Mouse (Mus musculus): Measurements from ENCODE around the gene Asgr1.

Gene Asgr1

GRCm38 (mm10) chr11:70026689-70027088, 27.2 kb upstream of the Asgr1 start:
- no peak for DNase-seq

GRCm38 (mm10) chr11:70027397-70027796, 26.5 kb upstream of the Asgr1 start:
- peak; percentile 57 for DNase-seq

GRCm38 (mm10) chr11:70028401-70029129, 25.3 kb upstream of the Asgr1 start:
- DNase-seq = no peak

GRCm38 (mm10) chr11:70029130-70029801, 24.6 kb upstream of the Asgr1 start:
- DNase-seq = peak; percentile 79

GRCm38 (mm10) chr11:70029829-70030550, 23.9 kb upstream of the Asgr1 start:
- DNase-seq = no peak

- DNase-seq = no peak
Observed at GRCm38 (mm10) chr11:70030651-70031320, 23.1 kb upstream of the Asgr1 start.

GRCm38 (mm10) chr11:70031321-70031670, 22.6 kb upstream of the Asgr1 start:
- DNase-seq = no peak

GRCm38 (mm10) chr11:70038174-70038573, 15.7 kb upstream of the Asgr1 start:
- DNase-seq = no peak

GRCm38 (mm10) chr11:70039631-70040030, 14.3 kb upstream of the Asgr1 start:
- no peak for DNase-seq

GRCm38 (mm10) chr11:70040184-70040583, 13.7 kb upstream of the Asgr1 start:
- no peak for DNase-seq

- DNase-seq = no peak
Observed at GRCm38 (mm10) chr11:70042309-70043085, 11.4 kb upstream of the Asgr1 start.

GRCm38 (mm10) chr11:70043665-70044064, 10.2 kb upstream of the Asgr1 start:
- DNase-seq = no peak

GRCm38 (mm10) chr11:70045435-70045834, 8.4 kb upstream of the Asgr1 start:
- no peak for DNase-seq

GRCm38 (mm10) chr11:70049366-70049765, 4.5 kb upstream of the Asgr1 start:
- DNase-seq = no peak

- peak; percentile 41 for DNase-seq
Observed at GRCm38 (mm10) chr11:70049816-70050215, 4.1 kb upstream of the Asgr1 start.

- DNase-seq = no peak
Observed at GRCm38 (mm10) chr11:70053156-70053555, 729 bp upstream of the Asgr1 start.

GRCm38 (mm10) chr11:70055618-70056214, 1.8 kb downstream of the Asgr1 start:
- DNase-seq = peak; percentile 79

- DNase-seq = no peak
Observed at GRCm38 (mm10) chr11:70057805-70058204, 3.9 kb downstream of the Asgr1 start.

- DNase-seq = no peak
Observed at GRCm38 (mm10) chr11:70059930-70060329, 6.0 kb downstream of the Asgr1 start.

GRCm38 (mm10) chr11:70063053-70063452, 9.2 kb downstream of the Asgr1 start:
- no peak for DNase-seq

- DNase-seq = no peak
Observed at GRCm38 (mm10) chr11:70066701-70067100, 12.8 kb downstream of the Asgr1 start.

- DNase-seq = no peak
Observed at GRCm38 (mm10) chr11:70068245-70068644, 14.4 kb downstream of the Asgr1 start.

Measured in thymus, postnatal 14 days (tissue).